Mouse (Mus musculus): ENCODE results near the gene Mettl1.

DNA sequence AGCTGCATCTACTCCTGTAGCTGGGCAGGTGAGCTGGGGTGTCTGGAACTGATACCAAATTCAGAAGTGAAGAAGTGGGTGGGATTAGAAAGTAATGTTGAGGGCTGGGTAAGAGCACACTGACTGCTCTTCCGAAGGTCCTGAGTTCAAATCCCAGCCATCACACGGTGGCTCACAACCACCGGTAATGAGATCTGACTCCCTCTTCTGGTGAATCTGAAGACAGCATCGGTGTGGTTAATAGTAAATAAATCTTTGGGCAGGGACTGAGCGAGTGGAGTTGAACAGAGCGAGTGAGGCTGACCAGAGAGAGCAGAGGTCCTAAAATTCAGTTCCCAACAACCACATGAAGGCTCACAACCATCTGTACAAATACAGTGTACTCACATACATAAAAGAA lies 44.4 kb downstream of the Mettl1 start:
- no peak for TF ChIP-seq CTCF (conservative IDR thresholded peaks at IDR 0.05; ENCODE audit: low read length)
- TF ChIP-seq POU5F1 (IDR thresholded peaks at IDR 0.05; ENCODE audit: borderline replicate concordance, low read length) = no peak
- no peak for TF ChIP-seq NANOG (IDR thresholded peaks at IDR 0.05; ENCODE audit: borderline replicate concordance, low read length)

Data from E14TG2a.4 (cell line).